ENCODE assay signal across 24 mouse cellular contexts in genomic region chr2:26234253-26234652, GRCm38 (mm10). TPM values are rescaled to one million over a fixed set of nuclear protein-coding genes. Genes with fewer than 3 reads are reported as not detected.
DNase-seq lines count a peak whose midpoint lies in the region; ATAC-seq and TF ChIP-seq lines count a peak whose summit lies in the region.
"Had no signal": no experiment of that assay in that cellular context is flagged by ENCODE, and none has a peak within 500 bp of the region (broad histone marks: within the 10 kb centered on the region; RNA-seq: fewer than 3 reads in every experiment).

No protein-coding gene starts in this region.

- intact Hi-C loops in heart, adult 2 months (cut with DNase I), result loop anchor here (10.0 kb wide), 1 partner anchor 151 kb away; the partner anchor contains the start of genes Entr1, Pmpca and Snapc4
- intact Hi-C loops in heart, postnatal 25 days (cut with DNase I), result no loop called here

- H3K4me3 ChIP-seq in heart, adult 2 months, result no peak overlapping the region
- H3K4me3 ChIP-seq in lung, embryonic 14.5 days (ENCODE audit: low read depth, low read length), result no peak overlapping the region
- H3K4me3 ChIP-seq in intestine, postnatal 0 days (ENCODE audit: low read depth, low read length), result no peak overlapping the region
- H3K4me3 ChIP-seq: forebrain, embryonic 12.5 days; gastrocnemius, adult 2 months; hindbrain, embryonic 15.5 days; megakaryocyte, embryonic 14.5 days had no signal

- H3K79me2 ChIP-seq in heart, adult 2 months (replicated peaks; ENCODE audit: control insufficient read depth, insufficient read depth, low read length), result no peaks in the 10 kb centered on the region

- H3K36me3 ChIP-seq in heart, adult 2 months (ENCODE audit: control insufficient read depth, insufficient read depth, low read length), result no peaks in the 10 kb centered on the region
- H3K36me3 ChIP-seq in lung, embryonic 14.5 days (ENCODE audit: insufficient read depth), result no peaks in the 10 kb centered on the region
- H3K36me3 ChIP-seq in intestine, postnatal 0 days (ENCODE audit: control insufficient read depth, insufficient read depth), result no peaks in the 10 kb centered on the region
- H3K36me3 ChIP-seq: hindbrain, embryonic 15.5 days had no signal

- ATAC-seq in lung, embryonic 14.5 days (ENCODE audit: insufficient read depth), result no peak
- ATAC-seq in intestine, postnatal 0 days, result peak; percentile 70
- ATAC-seq in cerebellum, adult (ENCODE audit: insufficient number of reproducible peaks, low FRiP score, low TSS enrichment), result no peak
- ATAC-seq: CD4-positive, CD25-positive, alpha-beta regulatory T cell, adult 4 months; lung, postnatal 0 days had no signal

- H3K4me2 ChIP-seq in lung, embryonic 14.5 days, result no peak overlapping the region
- H3K4me2 ChIP-seq in intestine, postnatal 0 days (replicated peaks; ENCODE audit: low read depth), result peak overlapping the region; percentile 27; the same call in 1 of the 2 replicates
- H3K4me2 ChIP-seq: forebrain, embryonic 12.5 days; hindbrain, embryonic 15.5 days had no signal

- no peak for TF ChIP-seq CTCF in heart, adult 2 months (IDR thresholded peaks at IDR 0.05)
- no peak for TF ChIP-seq CTCF in lung, embryonic 14.5 days (IDR thresholded peaks at IDR 0.05; ENCODE audit: low read depth)
- TF ChIP-seq CTCF in intestine, postnatal 0 days (IDR thresholded peaks at IDR 0.05; ENCODE audit: low read depth), result no peak

- no peak overlapping the region for H3K9ac ChIP-seq in heart, adult 2 months (ENCODE audit: low read depth, low read length)
- no peak overlapping the region for H3K9ac ChIP-seq in lung, embryonic 14.5 days
- H3K9ac ChIP-seq in intestine, postnatal 0 days (ENCODE audit: low read depth, low read length), result no peak overlapping the region
- H3K9ac ChIP-seq: forebrain, embryonic 12.5 days; hindbrain, embryonic 15.5 days; liver, embryonic 14.5 days had no signal

- no peaks in the 10 kb centered on the region for H3K9me3 ChIP-seq in lung, embryonic 14.5 days (ENCODE audit: low read depth, low read length)
- no peaks in the 10 kb centered on the region for H3K9me3 ChIP-seq in intestine, postnatal 0 days (ENCODE audit: control insufficient read depth)
- H3K9me3 ChIP-seq: forebrain, embryonic 12.5 days; hindbrain, embryonic 15.5 days; megakaryocyte, embryonic 14.5 days had no signal

- no peak for TF ChIP-seq EP300 in heart, adult 2 months (IDR thresholded peaks at IDR 0.05; ENCODE audit: insufficient read depth, low read depth, low read length)

- DNase-seq in heart, adult 2 months, result no peak
- no peak for DNase-seq in heart, postnatal 25 days (ENCODE audit: low spot score)
- DNase-seq in lung, embryonic 14.5 days, result peak; percentile 8
- no peak for DNase-seq in lung, postnatal 36 days
- peak; percentile 16 for DNase-seq in 416B (ENCODE audit: low read depth)
- DNase-seq in gastrocnemius, adult 8-10 months (ENCODE audit: low spot score in 2 of 2), result no peak
- DNase-seq: adrenal gland, postnatal 25 days; cerebellum, postnatal 36 days; gastrocnemius, adult 2 months; kidney, adult 18-20 months; right cerebral cortex, postnatal 14 days had no signal

- WGBS in heart, adult 2 months, result 54% methylated on average over 5 of the region's 5 CpGs
- 59% methylated on average over 5 of the region's 5 CpGs for WGBS in lung, embryonic 14.5 days
- 40% methylated on average over 5 of the region's 5 CpGs for WGBS in intestine, postnatal 0 days

- H3K27ac ChIP-seq in heart, adult 2 months, result peak overlapping the region; percentile 61
- no peak overlapping the region for H3K27ac ChIP-seq in lung, embryonic 14.5 days (ENCODE audit: low read depth)
- peak overlapping the region; percentile 66 for H3K27ac ChIP-seq in intestine, postnatal 0 days (ENCODE audit: low read depth, low read length)
- H3K27ac ChIP-seq: forebrain, embryonic 12.5 days; gastrocnemius, adult 2 months; hindbrain, embryonic 15.5 days; kidney, postnatal 0 days; liver, embryonic 14.5 days had no signal

- H3K27me3 ChIP-seq in heart, adult 2 months (ENCODE audit: control insufficient read depth, insufficient read depth, low read length), result no peaks in the 10 kb centered on the region
- no peaks in the 10 kb centered on the region for H3K27me3 ChIP-seq in lung, embryonic 14.5 days (ENCODE audit: insufficient read depth, low read length)
- no peaks in the 10 kb centered on the region for H3K27me3 ChIP-seq in intestine, postnatal 0 days (replicated peaks; ENCODE audit: control insufficient read depth, insufficient read depth, low read length)
- H3K27me3 ChIP-seq: forebrain, embryonic 12.5 days; hindbrain, embryonic 15.5 days; megakaryocyte, embryonic 14.5 days had no signal

- peaks cover 11% of the 10 kb centered on the region for H3K4me1 ChIP-seq in heart, adult 2 months (ENCODE audit: control insufficient read depth, insufficient read depth, low read length)
- peaks cover 5% of the 10 kb centered on the region; the same call in 1 of the 2 replicates for H3K4me1 ChIP-seq in lung, embryonic 14.5 days (ENCODE audit: insufficient read depth)
- peaks cover 12% of the 10 kb centered on the region; the same call in 1 of the 2 replicates for H3K4me1 ChIP-seq in intestine, postnatal 0 days (replicated peaks; ENCODE audit: control insufficient read depth, insufficient read depth, low read length)

- TF ChIP-seq POLR2A in heart, adult 2 months (IDR thresholded peaks at IDR 0.05; ENCODE audit: insufficient read depth, low read depth, low read length), result no peak

RNA-seq across cellular contexts. Expression of gene Qsox2, which starts 3.1 kb away (rescaled TPM):
- 10 to 100 TPM; 17.3 to 22.2 TPM for total RNA-seq in heart, adult 2 months (2021)
- polyA plus RNA-seq in heart, adult 2 months (2012; rRNA removed), result 11.1 and 18.1 TPM in 2 replicates
- total RNA-seq in heart, postnatal 25 days (2021), result 10 to 100 TPM; 15.8 to 15.9 TPM
- 25.8 and 26.1 TPM in 2 replicates for polyA plus RNA-seq in lung, embryonic 14.5 days (2014; fragmentation: Nextera tagmentation; extraction: Ambion mirVana)
- 7.0 and 7.5 TPM in 2 replicates for polyA plus RNA-seq in intestine, postnatal 0 days (2015; fragmentation: Nextera tagmentation; extraction: Ambion mirVana)
- 1 to 10 TPM; 3.2 to 4.5 (median 3.3) TPM for total RNA-seq in gastrocnemius, adult 8-10 months (2022)

RNA-seq across cellular contexts. Expression of gene Lhx3, which starts 26.2 kb away (rescaled TPM):
- not detected for total RNA-seq in heart, adult 2 months (2021)
- polyA plus RNA-seq in heart, adult 2 months (2012; rRNA removed), result not detected in 2 replicates
- not detected for total RNA-seq in heart, postnatal 25 days (2021)
- 0.27 TPM in 1 of 2 replicates, not detected in the other for polyA plus RNA-seq in lung, embryonic 14.5 days (2014; fragmentation: Nextera tagmentation; extraction: Ambion mirVana)
- polyA plus RNA-seq in intestine, postnatal 0 days (2015; fragmentation: Nextera tagmentation; extraction: Ambion mirVana), result 0.10 TPM in 1 of 2 replicates, not detected in the other
- not detected for total RNA-seq in gastrocnemius, adult 8-10 months (2022)
- total RNA-seq: gastrocnemius, adult 2 months; heart, postnatal 4 days; layer of hippocampus, postnatal 14 days; neutrophil, adult 5-6 weeks had no signal
- polyA plus RNA-seq: CD4-positive, CD25-positive, alpha-beta regulatory T cell, adult 4 months; forebrain, embryonic 12.5 days; kidney, postnatal 0 days; limb, embryonic 11.5 days; liver, embryonic 14.5 days; lung, postnatal 0 days had no signal

Comparison
In these comparisons a context has a peak if more than half of its experiments do, and no peak if none do; other contexts are left out.
1. DNase-seq: peak in lung, embryonic 14.5 days (single experiment) and 416B (single experiment); none in heart, adult 2 months (0 of 2), heart, postnatal 25 days (single experiment), lung, postnatal 36 days (single experiment) and gastrocnemius, adult 8-10 months (0 of 2).